Mouse (Mus musculus) hindbrain, embryonic 12.5 days (tissue): Measurements from ENCODE around the gene Ndrg4. TPM values are rescaled to one million over a fixed set of nuclear protein-coding genes. Genes with fewer than 3 reads are reported as not detected.
A peak's percentile ranks its signal among the peaks of the same experiment; 100 is the strongest.

ENCODE experiments used
- ATAC-seq: fragments of 200-750 bp; cut with Nextera tagmentation; 2 replicates; pipeline ENCODE4 v1.8.0; 2017; ENCODE audit warnings: moderate TSS enrichment; ENCODE audit not compliant: low FRiP score
- H3K27ac ChIP-seq: fragments of 300-500 bp; sonication (generic); 2 replicates; pipeline ENCODE4 v1.5.1; 2016; ENCODE audit warnings: mild to moderate bottlenecking
- H3K27me3 ChIP-seq: fragments of 300-500 bp; sonication (generic); 2 replicates; pipeline ENCODE4 v1.6.1; 2016; ENCODE audit warnings: mild to moderate bottlenecking
- H3K36me3 ChIP-seq: fragments of 300-500 bp; sonication (generic); 2 replicates; pipeline ENCODE4 v1.6.1; 2016; ENCODE audit warnings: mild to moderate bottlenecking
- H3K4me1 ChIP-seq: fragments of 300-500 bp; sonication (generic); 2 replicates; pipeline ENCODE4 v1.6.1; 2016
- H3K4me2 ChIP-seq: fragments of 300-500 bp; sonication (generic); replicated peaks from 2 replicates; pipeline ENCODE4 v1.6.1; 2016; ENCODE audit warnings: mild to moderate bottlenecking
- H3K4me3 ChIP-seq: fragments of 300-500 bp; sonication (generic); 2 replicates; pipeline ENCODE4 v1.5.1; 2016; ENCODE audit warnings: mild to moderate bottlenecking
- H3K9ac ChIP-seq: fragments of 300-500 bp; sonication (generic); 2 replicates; pipeline ENCODE4 v1.6.1; 2016; ENCODE audit warnings: mild to moderate bottlenecking, moderate library complexity
- H3K9me3 ChIP-seq: fragments of 300-500 bp; sonication (generic); replicated peaks from 2 replicates; pipeline ENCODE4 v1.6.1; 2016; ENCODE audit warnings: mild to moderate bottlenecking
- WGBS: fragments of 180-500 bp; shearing (Covaris S2); methylation state at CpG from one replicate; pipeline ENCODE4 v1.1.7; 2016; 5-methylcytosine and 5-hydroxymethylcytosine counted together
- polyA plus RNA-seq: library from polyadenylated mRNA; unstranded; fragments of >200 nt; fragmentation: Nextera tagmentation; extraction: Ambion mirVana; gene quantifications from 2 replicates; pipeline ENCODE4 v1.2.1, GENCODE M21; 2016

Gene Ndrg4
- polyA plus RNA-seq, 1 experiment from 2014 or later, result 97.1 TPM

DNA sequence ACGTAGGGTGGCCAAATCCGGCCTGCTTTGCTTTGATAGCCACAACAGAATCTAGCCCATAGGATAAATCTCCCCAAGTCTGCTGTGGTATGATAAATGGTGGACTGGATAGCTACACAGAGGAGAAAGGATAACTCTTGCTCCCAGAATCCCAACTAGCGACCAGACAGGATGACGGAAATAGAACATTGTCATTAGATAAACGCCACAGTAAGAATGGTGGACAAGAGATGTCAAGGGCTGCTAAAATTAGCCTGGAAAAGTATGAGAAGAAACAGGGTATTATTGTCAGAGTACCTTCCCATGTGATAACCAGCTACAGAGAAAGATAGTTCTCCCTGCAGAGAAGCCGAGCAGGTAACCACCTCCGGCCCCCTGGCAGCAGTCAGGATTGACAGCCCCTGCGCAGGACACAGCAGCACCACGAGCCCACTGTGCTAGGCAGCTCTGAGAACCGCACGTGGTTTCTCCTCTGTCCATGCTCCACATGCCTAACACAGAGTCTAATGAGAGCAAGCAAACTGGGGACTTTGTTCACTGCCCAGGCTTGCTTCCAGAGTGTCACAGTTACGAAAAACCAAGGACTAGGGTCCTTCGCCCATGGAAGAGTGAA, 14.3 kb downstream of the Ndrg4 start:
- no peak overlapping the region for H3K4me2 ChIP-seq
- H3K27ac ChIP-seq, result no peak overlapping the region
- no peak overlapping the region for H3K4me3 ChIP-seq
- ATAC-seq, result no peak
- peaks cover 17% of the 10 kb centered on the region for H3K27me3 ChIP-seq
- no peak overlapping the region for H3K9ac ChIP-seq
- H3K9me3 ChIP-seq, result no peaks in the 10 kb centered on the region
- 81% methylated on average over 13 of the region's 13 CpGs for WGBS
- H3K4me1 ChIP-seq, result peaks cover 16% of the 10 kb centered on the region
- no peaks in the 10 kb centered on the region for H3K36me3 ChIP-seq

DNA sequence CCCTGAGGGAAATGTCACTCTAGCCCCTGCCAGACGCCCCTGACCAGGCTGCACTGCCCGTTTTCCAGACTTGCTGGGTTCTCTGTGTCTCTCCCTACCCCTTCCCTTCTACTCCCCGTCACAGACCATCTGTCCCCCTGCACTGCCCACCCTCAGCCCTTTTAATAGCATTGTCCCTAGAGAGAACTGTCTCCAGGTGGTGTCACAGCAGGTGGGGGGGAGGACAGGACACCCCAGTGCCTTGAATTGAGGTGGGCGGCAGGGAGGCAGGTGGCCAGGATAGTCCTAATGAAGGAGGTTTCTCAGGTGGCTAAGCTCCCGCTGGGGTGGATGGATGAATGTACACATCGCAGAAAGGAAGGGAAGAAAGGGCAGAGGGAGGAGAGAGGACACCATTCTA, 17.9 kb downstream of the Ndrg4 start:
- Histone ChIP-seq H3K4me2 (peak overlapping the region; percentile 15; the same call in 1 of the 2 replicates), H3K36me3 (no peaks in the 10 kb centered on the region), H3K27ac (peak overlapping the region; percentile 40; the same call in 1 of the 2 replicates), H3K4me3 (no peak overlapping the region), H3K27me3 (peaks cover 17% of the 10 kb centered on the region), H3K9ac (peak overlapping the region; percentile 13; the same call in 1 of the 2 replicates), H3K9me3 (no peaks in the 10 kb centered on the region), H3K4me1 (peaks cover 20% of the 10 kb centered on the region)
- ATAC-seq, result peak; percentile 60
- WGBS, result 10% methylated on average over 6 of the region's 6 CpGs

DNA sequence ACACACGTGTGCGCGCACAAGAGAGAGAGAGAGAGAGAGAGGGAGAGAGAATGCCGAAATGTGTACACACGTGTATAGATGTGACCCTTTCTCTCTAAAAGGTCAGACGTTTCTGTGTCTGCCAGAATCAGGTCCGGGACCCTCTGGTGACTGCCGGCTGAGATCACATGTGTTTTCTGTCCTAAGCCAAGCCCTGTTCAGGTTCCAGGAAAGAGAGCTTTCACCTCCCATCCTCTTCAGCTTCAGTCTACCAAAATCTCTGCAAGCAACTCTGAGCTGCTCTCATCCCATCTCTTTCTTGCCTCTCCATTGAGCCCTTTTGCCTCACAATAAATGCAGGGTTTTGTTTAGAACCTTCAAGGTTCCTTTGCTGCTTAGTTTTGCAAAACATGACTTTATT, 19.9 kb downstream of the Ndrg4 start:
- no peaks in the 10 kb centered on the region for H3K36me3 ChIP-seq
- no peak overlapping the region for H3K27ac ChIP-seq
- peaks cover 17% of the 10 kb centered on the region for H3K27me3 ChIP-seq
- 44% methylated on average over 5 of the region's 8 CpGs for WGBS
- ATAC-seq, result no peak
- no peak overlapping the region for H3K4me3 ChIP-seq
- peaks cover 33% of the 10 kb centered on the region for H3K4me1 ChIP-seq
- peak overlapping the region; percentile 36 for H3K4me2 ChIP-seq
- H3K9me3 ChIP-seq, result no peaks in the 10 kb centered on the region
- H3K9ac ChIP-seq, result no peak overlapping the region

DNA sequence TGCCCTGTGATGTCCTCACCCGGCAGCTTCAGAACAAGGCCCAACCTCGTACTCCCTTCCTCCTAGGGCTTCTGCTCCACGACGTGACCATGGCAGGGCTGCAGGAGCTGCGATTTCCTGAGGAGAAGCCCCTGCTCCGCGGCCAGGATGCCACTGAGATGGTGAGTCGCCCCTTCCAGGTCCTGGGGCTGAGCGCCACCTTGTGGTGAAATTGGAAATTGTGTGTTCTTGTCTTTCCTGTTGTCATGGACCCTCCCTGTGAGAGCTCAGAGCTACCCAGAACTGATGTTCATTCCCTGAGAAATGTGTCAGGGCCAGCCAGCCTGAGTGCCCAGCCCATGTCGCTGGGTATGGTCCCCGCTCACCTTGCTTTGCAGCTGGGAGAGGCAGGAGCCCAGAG, 20.3 kb downstream of the Ndrg4 start:
- H3K9ac ChIP-seq, result no peak overlapping the region
- H3K27me3 ChIP-seq, result peaks cover 16% of the 10 kb centered on the region
- peak overlapping the region; percentile 36 for H3K4me2 ChIP-seq
- no peaks in the 10 kb centered on the region for H3K9me3 ChIP-seq
- no peak overlapping the region for H3K27ac ChIP-seq
- no peak overlapping the region for H3K4me3 ChIP-seq
- peak; percentile 36 for ATAC-seq
- H3K4me1 ChIP-seq, result peaks cover 36% of the 10 kb centered on the region
- 2% methylated on average over 11 of the region's 11 CpGs for WGBS
- no peaks in the 10 kb centered on the region for H3K36me3 ChIP-seq

DNA sequence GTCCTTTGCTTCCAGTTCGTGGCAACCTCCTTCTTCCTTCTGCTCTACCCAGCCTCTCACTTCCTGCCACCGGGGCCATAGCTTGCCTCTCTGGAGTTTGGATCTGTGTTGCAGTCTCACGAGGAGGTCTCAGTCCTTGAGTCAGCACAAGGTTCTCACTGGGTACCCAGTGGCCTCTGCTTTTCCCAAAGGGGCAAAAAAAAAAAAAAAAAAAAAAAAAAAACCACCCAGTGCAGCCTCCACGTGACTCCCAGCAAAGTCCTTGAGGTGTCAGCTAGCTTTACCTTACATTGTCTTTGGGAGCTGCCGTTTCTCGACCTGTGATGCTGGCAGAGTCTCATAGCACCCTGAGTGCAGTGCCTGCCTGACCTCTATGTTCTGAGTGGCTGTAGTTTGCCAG, 21.4 kb downstream of the Ndrg4 start:
- H3K27ac ChIP-seq, result no peak overlapping the region
- H3K9me3 ChIP-seq, result no peaks in the 10 kb centered on the region
- H3K4me2 ChIP-seq, result no peak overlapping the region
- H3K4me3 ChIP-seq, result no peak overlapping the region
- peaks cover 40% of the 10 kb centered on the region for H3K4me1 ChIP-seq
- H3K27me3 ChIP-seq, result peaks cover 15% of the 10 kb centered on the region; the same call in 1 of the 2 replicates
- 46% methylated on average over 6 of the region's 6 CpGs for WGBS
- no peaks in the 10 kb centered on the region for H3K36me3 ChIP-seq
- ATAC-seq, result no peak
- no peak overlapping the region for H3K9ac ChIP-seq

DNA sequence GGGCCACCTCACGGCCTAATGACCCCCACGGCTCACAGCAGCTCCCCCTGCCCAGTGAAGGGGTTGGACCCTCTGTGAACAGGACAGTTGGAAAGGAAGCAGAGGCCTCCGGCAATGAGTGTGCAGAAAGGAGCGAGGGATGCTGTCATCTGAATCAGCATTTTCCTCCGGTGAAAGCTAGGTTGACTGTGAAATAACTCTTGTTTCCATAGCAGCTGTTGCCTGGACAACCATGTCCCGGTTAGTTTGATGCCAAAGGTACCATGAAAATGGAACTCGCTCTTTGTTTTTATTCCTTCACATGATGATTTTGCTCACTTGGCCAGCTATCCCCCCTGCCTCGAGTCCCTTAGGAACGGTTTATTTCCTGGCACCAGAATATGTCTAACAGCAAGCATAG, 23.5 kb downstream of the Ndrg4 start:
- Histone ChIP-seq H3K27ac (peak overlapping the region; percentile 52), H3K4me1 (peaks cover 43% of the 10 kb centered on the region), H3K9ac (no peak overlapping the region), H3K9me3 (no peaks in the 10 kb centered on the region), H3K36me3 (no peaks in the 10 kb centered on the region), H3K27me3 (peaks cover 7% of the 10 kb centered on the region; the same call in 1 of the 2 replicates), H3K4me3 (no peak overlapping the region), H3K4me2 (peak overlapping the region; percentile 4; the same call in 1 of the 2 replicates)
- WGBS, result 47% methylated on average over 9 of the region's 9 CpGs
- ATAC-seq, result no peak

DNA sequence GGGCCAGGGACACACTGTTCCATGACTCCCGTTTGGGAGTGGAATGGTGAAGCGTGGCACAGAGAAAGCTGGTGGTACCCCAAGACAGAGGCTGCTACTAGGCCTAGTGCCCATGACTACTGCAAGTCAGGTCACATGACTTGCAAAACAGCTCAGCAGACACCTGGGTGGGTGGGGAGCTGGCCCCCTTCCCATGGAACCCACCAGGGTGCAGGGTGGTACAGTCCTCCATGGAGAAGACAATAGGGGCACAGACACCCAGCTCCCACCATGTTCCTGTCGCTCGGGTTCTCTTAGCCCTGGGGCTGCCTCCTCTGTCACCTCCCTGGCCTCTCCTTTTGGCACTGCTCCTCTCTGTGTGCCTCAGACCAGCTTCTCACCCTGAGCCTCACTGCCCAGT, 25.0 kb downstream of the Ndrg4 start:
- H3K27ac ChIP-seq, result no peak overlapping the region
- no peak overlapping the region for H3K9ac ChIP-seq
- H3K27me3 ChIP-seq, result peaks cover 6% of the 10 kb centered on the region; the same call in 1 of the 2 replicates
- H3K9me3 ChIP-seq, result no peaks in the 10 kb centered on the region
- 75% methylated on average over 4 of the region's 4 CpGs for WGBS
- peaks cover 6% of the 10 kb centered on the region for H3K36me3 ChIP-seq
- ATAC-seq, result no peak
- H3K4me3 ChIP-seq, result 0 out of 2 replicates have a peak overlapping the region, but pooled peaks have one; percentile 65
- peak overlapping the region; percentile 89; the same call in 1 of the 2 replicates for H3K4me2 ChIP-seq
- H3K4me1 ChIP-seq, result peaks cover 40% of the 10 kb centered on the region

DNA sequence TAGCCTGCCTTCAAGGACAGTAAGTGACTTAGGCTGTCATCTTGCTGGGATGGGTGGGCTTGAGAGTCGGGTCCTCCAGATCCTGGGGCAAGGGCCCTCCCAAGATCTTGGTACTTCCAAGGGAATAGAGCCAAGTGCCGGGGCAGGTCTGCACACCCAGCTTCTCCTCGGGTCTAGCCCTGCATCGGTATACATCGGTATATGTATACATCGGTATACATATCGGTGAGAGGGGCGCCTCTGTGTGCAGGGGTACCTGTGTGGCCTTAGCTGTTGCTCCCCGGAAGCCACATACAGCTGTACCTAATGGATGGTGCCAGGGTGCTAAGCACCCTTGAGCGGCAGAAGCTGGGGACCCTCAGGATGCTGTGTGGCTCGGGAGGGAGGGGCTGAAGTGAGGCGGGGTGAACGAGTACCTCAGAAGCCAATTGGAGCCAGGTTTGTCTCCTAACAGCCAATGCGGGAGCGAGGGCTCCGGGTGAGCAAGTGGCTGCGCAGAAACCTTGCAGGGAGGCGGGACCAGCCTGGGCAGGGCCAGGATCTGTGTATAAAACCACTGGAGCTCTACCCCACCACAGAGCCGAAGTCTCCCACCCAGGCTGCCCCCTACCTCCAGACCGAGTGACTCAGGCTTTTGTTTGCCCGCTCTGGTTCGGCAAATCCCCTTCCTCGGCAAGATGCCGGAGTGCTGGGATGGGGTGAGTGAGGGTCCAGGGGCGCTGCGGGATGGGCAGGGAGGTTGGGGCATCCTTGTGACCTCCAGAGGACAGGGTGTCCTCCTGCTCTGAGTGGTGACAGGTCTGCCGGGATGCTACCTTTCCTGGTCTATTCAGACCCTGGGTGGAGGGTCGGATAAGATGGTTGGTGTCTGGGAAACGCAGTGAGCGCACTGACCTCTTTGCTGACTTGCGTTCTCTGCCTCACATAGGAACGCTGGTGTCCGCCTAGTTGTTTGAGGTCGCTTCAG, 26.0 kb downstream of the Ndrg4 start:
- Histone ChIP-seq H3K4me3 (peak overlapping the region; percentile 65), H3K36me3 (peaks cover 14% of the 10 kb centered on the region), H3K4me2 (peak overlapping the region; percentile 89), H3K4me1 (peaks cover 38% of the 10 kb centered on the region), H3K9me3 (no peaks in the 10 kb centered on the region), H3K27me3 (peaks cover 6% of the 10 kb centered on the region; the same call in 1 of the 2 replicates), H3K27ac (peak overlapping the region; percentile 78), H3K9ac (peak overlapping the region; percentile 78)
- ATAC-seq, result peak; percentile 92
- 3% methylated on average over 34 of the region's 34 CpGs for WGBS

DNA sequence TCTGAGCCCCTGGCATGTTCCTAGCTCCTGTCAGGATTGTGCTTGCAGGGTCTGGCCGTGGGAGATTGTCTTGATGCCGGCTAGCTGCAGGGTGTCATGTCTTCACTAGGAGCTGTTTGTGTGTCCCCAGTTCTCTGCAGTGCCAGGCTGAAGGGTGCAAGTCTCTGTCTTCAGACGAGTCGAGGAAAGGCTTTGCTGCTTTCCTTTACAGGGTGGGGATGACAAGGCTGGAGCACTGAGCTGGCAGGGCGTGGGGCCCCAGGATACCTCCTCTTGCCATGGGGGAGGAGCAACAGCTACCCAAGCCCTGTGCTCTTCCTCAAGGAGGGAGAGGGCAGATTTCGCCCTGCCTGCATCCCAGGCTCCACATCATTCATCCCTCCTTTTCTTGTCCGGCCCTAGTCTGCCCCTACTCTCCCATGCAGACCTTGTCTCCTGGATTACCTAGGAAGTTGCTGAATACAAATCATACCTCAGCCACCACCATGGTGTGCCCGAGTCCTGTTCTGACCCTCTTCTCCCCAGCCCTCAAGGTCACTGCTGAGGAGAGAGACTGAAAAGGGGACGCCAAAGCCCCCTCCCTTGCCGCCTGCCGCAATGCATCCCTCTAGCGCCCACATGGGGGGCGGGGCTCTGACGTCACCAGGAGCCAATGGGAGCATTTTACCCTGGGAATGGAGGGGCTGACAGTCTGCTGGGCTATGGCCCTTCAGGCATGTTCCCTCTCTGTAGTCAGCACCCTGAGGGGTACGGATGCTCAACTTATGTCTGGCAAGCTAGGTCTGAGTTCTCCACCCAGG, 26.9 kb downstream of the Ndrg4 start:
- Histone ChIP-seq H3K27me3 (peaks cover 6% of the 10 kb centered on the region; the same call in 1 of the 2 replicates), H3K4me3 (peak overlapping the region; percentile 65), H3K36me3 (peaks cover 22% of the 10 kb centered on the region), H3K9me3 (no peaks in the 10 kb centered on the region), H3K9ac (peak overlapping the region; percentile 78), H3K4me2 (peak overlapping the region; percentile 89), H3K27ac (peak overlapping the region; percentile 78), H3K4me1 (peaks cover 38% of the 10 kb centered on the region)
- ATAC-seq, result peak; percentile 53
- WGBS, result under 1% methylated on average over 15 of the region's 15 CpGs

DNA sequence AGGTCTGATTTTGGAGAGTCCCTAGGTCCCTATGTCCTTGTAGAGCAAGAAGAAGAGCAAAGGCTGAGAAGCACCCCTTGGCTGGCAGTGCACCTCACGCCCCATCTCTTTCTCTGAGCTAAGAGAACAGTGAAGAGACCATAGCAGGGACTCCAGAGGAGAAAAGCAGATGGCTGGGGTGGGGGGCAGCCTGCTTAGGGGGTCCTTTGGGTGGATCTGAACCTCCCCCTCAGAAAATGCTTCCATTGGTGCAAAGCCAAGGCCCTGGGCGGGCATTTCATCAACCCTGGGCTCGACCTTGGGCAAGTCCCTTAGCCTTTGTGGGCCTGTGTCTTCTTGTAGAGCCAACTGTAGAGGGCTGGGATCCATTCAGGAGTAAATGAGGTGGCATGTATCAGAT, 27.8 kb downstream of the Ndrg4 start:
- 93% methylated on average over 3 of the region's 3 CpGs for WGBS
- H3K4me2 ChIP-seq, result peak overlapping the region; percentile 89
- H3K27ac ChIP-seq, result no peak overlapping the region
- no peaks in the 10 kb centered on the region for H3K9me3 ChIP-seq
- H3K36me3 ChIP-seq, result peaks cover 30% of the 10 kb centered on the region
- peaks cover 38% of the 10 kb centered on the region for H3K4me1 ChIP-seq
- H3K27me3 ChIP-seq, result peaks cover 6% of the 10 kb centered on the region; the same call in 1 of the 2 replicates
- no peak for ATAC-seq
- H3K4me3 ChIP-seq, result peak overlapping the region; percentile 65
- no peak overlapping the region for H3K9ac ChIP-seq

DNA sequence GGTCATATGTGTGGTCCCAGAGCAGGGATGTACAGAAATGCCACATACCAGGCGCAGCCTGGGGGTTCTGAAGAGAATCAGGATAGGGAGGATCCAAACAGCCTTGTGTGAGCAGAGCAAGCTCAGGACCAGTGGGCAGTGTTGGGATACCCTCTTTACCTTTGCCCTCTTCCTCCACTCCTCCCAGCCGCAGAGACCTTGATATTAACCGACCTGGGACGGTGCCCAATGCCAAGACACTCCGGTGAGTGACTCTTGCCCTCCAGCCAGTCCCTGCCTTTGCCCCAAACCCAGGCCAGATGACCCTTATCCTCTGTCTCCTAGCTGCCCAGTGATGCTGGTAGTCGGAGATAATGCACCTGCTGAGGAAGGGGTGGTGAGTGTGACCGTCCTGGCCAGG, 32.8 kb downstream of the Ndrg4 start:
- H3K36me3 ChIP-seq, result peaks cover 41% of the 10 kb centered on the region
- WGBS, result 86% methylated on average over 7 of the region's 7 CpGs
- no peak overlapping the region for H3K4me3 ChIP-seq
- peaks cover 4% of the 10 kb centered on the region for H3K4me1 ChIP-seq
- no peak overlapping the region for H3K4me2 ChIP-seq
- H3K9me3 ChIP-seq, result no peaks in the 10 kb centered on the region
- no peak overlapping the region for H3K9ac ChIP-seq
- no peak overlapping the region for H3K27ac ChIP-seq
- H3K27me3 ChIP-seq, result no peaks in the 10 kb centered on the region
- no peak for ATAC-seq

DNA sequence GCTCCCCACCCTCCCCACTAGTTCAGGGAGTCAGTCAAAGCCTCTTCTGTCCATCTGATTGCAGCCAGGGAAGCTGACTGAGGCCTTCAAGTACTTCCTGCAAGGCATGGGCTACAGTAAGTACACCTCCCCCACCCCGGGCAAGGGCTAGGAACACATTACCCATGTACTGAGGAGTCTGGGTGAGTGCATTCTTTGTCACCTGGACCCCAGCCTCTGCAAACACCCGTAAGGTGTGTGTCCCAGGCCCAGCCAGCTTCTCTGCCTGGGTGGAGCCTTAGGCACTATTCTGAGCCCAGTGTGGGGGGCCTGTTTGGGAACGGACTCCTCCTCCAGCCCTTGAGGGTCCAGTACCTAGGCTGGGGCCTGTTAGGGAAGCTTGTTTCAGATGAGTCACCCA, 34.2 kb downstream of the Ndrg4 start:
- Histone ChIP-seq H3K27me3 (no peaks in the 10 kb centered on the region), H3K36me3 (peaks cover 41% of the 10 kb centered on the region)

More for the DNA sequence above, 34.2 kb downstream of the Ndrg4 start:
- Histone ChIP-seq H3K9me3 (no peaks in the 10 kb centered on the region), H3K27ac (no peak overlapping the region), H3K4me3 (no peak overlapping the region), H3K4me2 (no peak overlapping the region), H3K9ac (no peak overlapping the region), H3K4me1 (peaks cover 3% of the 10 kb centered on the region)
- WGBS, result 76% methylated on average over 3 of the region's 3 CpGs
- no peak for ATAC-seq
